34 mouse cellular contexts compared by ENCODE assay signal in the genomic region with DNA sequence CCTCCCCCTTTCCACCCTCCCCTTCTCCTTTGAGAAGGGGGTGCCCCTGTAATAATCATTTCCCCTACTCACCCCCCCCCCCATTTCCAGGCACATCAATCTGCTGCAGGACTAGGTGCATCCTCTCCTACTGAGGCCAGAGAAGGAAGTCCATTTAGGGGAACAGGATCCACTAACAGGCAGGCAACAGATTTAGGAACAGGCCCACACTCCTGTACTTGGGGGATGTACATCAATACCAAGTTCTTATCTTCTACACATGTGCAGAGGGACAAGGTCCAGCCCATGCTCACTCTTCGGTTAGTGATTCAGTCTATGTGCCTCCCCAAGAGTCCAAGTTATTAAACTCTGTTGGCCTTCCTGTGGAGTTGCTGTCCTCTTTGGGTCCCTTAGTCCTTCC. TPM values are rescaled to one million over a fixed set of nuclear protein-coding genes. Genes with fewer than 3 reads are reported as not detected.
DNase-seq lines count a peak whose midpoint lies in the region; ATAC-seq lines count a peak whose summit lies in the region.
"Had no signal": no experiment of that assay in that cellular context is flagged by ENCODE, and none has a peak within 500 bp of the region (broad histone marks: within the 10 kb centered on the region; RNA-seq: fewer than 3 reads in every experiment).

No protein-coding gene starts in this region.

- peak; percentile 52 for ATAC-seq in common myeloid progenitor, adult 5-6 weeks (replicated peaks; ENCODE audit: low read depth, poor library complexity, severe bottlenecking)
- no peak for ATAC-seq in midbrain, embryonic 13.5 days
- ATAC-seq: forebrain, embryonic 16.5 days; hindbrain, postnatal 0 days; inflammation-experienced regulatory T-cells, adult 6 months; Patski had no signal

- peak; percentile 83 for DNase-seq in heart, adult 11 months
- DNase-seq in heart, adult 8-10 months (ENCODE audit: low spot score) = no peak
- DNase-seq in splenic B cell, adult 2 months (ENCODE audit: low read depth, low spot score) = peak; percentile 18
- no peak for DNase-seq in adrenal gland, postnatal 4 days (ENCODE audit: low spot score in 2 of 2)
- DNase-seq in left cerebral cortex, postnatal 4 days = no peak
- DNase-seq: adrenal gland, postnatal 10 days; adrenal gland, postnatal 36 days; cerebellum, adult 11-12 months; cerebellum, adult 9-10 months; cerebellum, postnatal 14 days; gastrocnemius, postnatal 10 days; gastrocnemius, postnatal 36 days; heart, adult 18-20 months; heart, postnatal 14 days; heart, postnatal 4 days had no signal

- no peaks in the 10 kb centered on the region for H3K9me3 ChIP-seq in midbrain, embryonic 13.5 days
- H3K9me3 ChIP-seq: embryonic facial prominence, embryonic 12.5 days; embryonic facial prominence, embryonic 15.5 days; forebrain, embryonic 12.5 days; G1E; heart, embryonic 10.5 days; heart, embryonic 13.5 days had no signal

- intact Hi-C loops in left cerebral cortex, postnatal 4 days (cut with DNase I) = no loop called here

- no peak overlapping the region for H3K4me3 ChIP-seq in macrophage (ENCODE audit: inconsistent target)
- no peak overlapping the region for H3K4me3 ChIP-seq in midbrain, embryonic 13.5 days (replicated peaks)
- H3K4me3 ChIP-seq: embryonic facial prominence, embryonic 12.5 days; embryonic facial prominence, embryonic 15.5 days; forebrain, embryonic 12.5 days; heart, embryonic 10.5 days; heart, embryonic 13.5 days had no signal

- H3K27ac ChIP-seq in macrophage = 0 out of 2 replicates have a peak overlapping the region, but pooled peaks have one; percentile 4
- H3K27ac ChIP-seq in midbrain, embryonic 13.5 days = no peak overlapping the region
- H3K27ac ChIP-seq: embryonic facial prominence, embryonic 12.5 days; embryonic facial prominence, embryonic 15.5 days; forebrain, embryonic 12.5 days; heart, embryonic 10.5 days; heart, embryonic 13.5 days; hindbrain, embryonic 14.5 days; hindbrain, postnatal 0 days had no signal

- no peak overlapping the region for H3K4me2 ChIP-seq in midbrain, embryonic 13.5 days (replicated peaks)
- H3K4me2 ChIP-seq: embryonic facial prominence, embryonic 12.5 days; embryonic facial prominence, embryonic 15.5 days; forebrain, embryonic 12.5 days; heart, embryonic 13.5 days; hindbrain, embryonic 14.5 days had no signal

- no peaks in the 10 kb centered on the region for H3K79me2 ChIP-seq in macrophage (ENCODE audit: inconsistent target)

- no peaks in the 10 kb centered on the region for H3K4me1 ChIP-seq in midbrain, embryonic 13.5 days (replicated peaks)
- H3K4me1 ChIP-seq: embryonic facial prominence, embryonic 12.5 days; embryonic facial prominence, embryonic 15.5 days; forebrain, embryonic 12.5 days; heart, embryonic 10.5 days; heart, embryonic 13.5 days had no signal

- 75% methylated on average over 1 of the region's 1 CpGs for WGBS in macrophage (ENCODE audit: missing documents)
- 100% methylated on average over 1 of the region's 1 CpGs for WGBS in midbrain, embryonic 13.5 days

- no peak overlapping the region for H3K9ac ChIP-seq in midbrain, embryonic 13.5 days (replicated peaks)
- H3K9ac ChIP-seq: embryonic facial prominence, embryonic 12.5 days; embryonic facial prominence, embryonic 15.5 days; forebrain, embryonic 12.5 days; heart, embryonic 13.5 days; hindbrain, embryonic 14.5 days had no signal

- H3K27me3 ChIP-seq in splenic B cell, adult 2 months (ENCODE audit: control insufficient read depth, insufficient read depth, low read length, poor library complexity, severe bottlenecking) = no peaks in the 10 kb centered on the region
- no peaks in the 10 kb centered on the region for H3K27me3 ChIP-seq in midbrain, embryonic 13.5 days
- H3K27me3 ChIP-seq: embryonic facial prominence, embryonic 12.5 days; embryonic facial prominence, embryonic 15.5 days; forebrain, embryonic 12.5 days; heart, embryonic 13.5 days had no signal

- no peaks in the 10 kb centered on the region for H3K36me3 ChIP-seq in macrophage (ENCODE audit: inconsistent target)
- no peaks in the 10 kb centered on the region for H3K36me3 ChIP-seq in splenic B cell, adult 2 months (ENCODE audit: control insufficient read depth, insufficient read depth, low read length, poor library complexity, severe bottlenecking)
- no peaks in the 10 kb centered on the region for H3K36me3 ChIP-seq in midbrain, embryonic 13.5 days
- H3K36me3 ChIP-seq: embryonic facial prominence, embryonic 12.5 days; embryonic facial prominence, embryonic 15.5 days; forebrain, embryonic 12.5 days; G1E; heart, embryonic 10.5 days; heart, embryonic 13.5 days had no signal

RNA-seq across cellular contexts. Expression of a gene that starts 5.0 kb away (rescaled TPM):
- not detected for total RNA-seq in heart, adult 8-10 months (2022)
- not detected in 2 replicates for total RNA-seq in common myeloid progenitor, adult 5-6 weeks (2017)
- total RNA-seq in macrophage (2018; cell fraction: chromatin; rRNA removed) = not detected
- not detected for total RNA-seq in macrophage (2018; cell fraction: cytosol; rRNA removed)
- total RNA-seq in macrophage (2018; cell fraction: nucleus; rRNA removed) = not detected
- polyA plus RNA-seq in macrophage (2018) = not detected in 3 replicates
- not detected for total RNA-seq in adrenal gland, postnatal 4 days (2021)
- total RNA-seq in left cerebral cortex, postnatal 4 days (2021) = not detected
- not detected in 2 replicates for polyA plus RNA-seq in midbrain, embryonic 13.5 days (2015; fragmentation: Nextera tagmentation; extraction: Ambion mirVana)
- total RNA-seq: adrenal gland, adult 18-20 months; adrenal gland, postnatal 10 days; adrenal gland, postnatal 36 days; G1E; gastrocnemius, adult 18-20 months; gastrocnemius, postnatal 10 days; gastrocnemius, postnatal 36 days; heart, adult 18-20 months; heart, postnatal 14 days; heart, postnatal 4 days; hindbrain, postnatal 0 days had no signal
- polyA plus RNA-seq: brain, embryonic 14.5 days; embryonic facial prominence, embryonic 12.5 days; embryonic facial prominence, embryonic 15.5 days; forebrain, embryonic 12.5 days; forebrain, embryonic 16.5 days; G1E; heart, embryonic 10.5 days; heart, embryonic 13.5 days; heart, embryonic 16.5 days; hindbrain, embryonic 11.5 days; hindbrain, embryonic 14.5 days; hindbrain, postnatal 0 days; inflammation-experienced regulatory T-cells, adult 6 months; Patski had no signal

RNA-seq across cellular contexts. Expression of a gene that starts 10.5 kb away (rescaled TPM):
- 1 to 10 TPM in 2 of 4 experiments, under 1 TPM in 1, not detected in 1; 0.29 to 1.4 (median 1.3) TPM for total RNA-seq in heart, adult 8-10 months (2022)
- total RNA-seq in common myeloid progenitor, adult 5-6 weeks (2017) = not detected in 2 replicates
- total RNA-seq in macrophage (2018; cell fraction: chromatin; rRNA removed) = not detected
- not detected for total RNA-seq in macrophage (2018; cell fraction: cytosol; rRNA removed)
- total RNA-seq in macrophage (2018; cell fraction: nucleus; rRNA removed) = not detected
- polyA plus RNA-seq in macrophage (2018) = not detected in 3 replicates
- 100 to 1,000 TPM in 1 of 2 experiments, not detected in 1; 401 TPM for total RNA-seq in adrenal gland, postnatal 4 days (2021)
- under 1 TPM in 1 of 2 experiments, not detected in 1; 0.48 TPM for total RNA-seq in left cerebral cortex, postnatal 4 days (2021)
- not detected in 2 replicates for polyA plus RNA-seq in midbrain, embryonic 13.5 days (2015; fragmentation: Nextera tagmentation; extraction: Ambion mirVana)
- total RNA-seq: adrenal gland, adult 18-20 months; adrenal gland, postnatal 10 days; adrenal gland, postnatal 36 days; gastrocnemius, postnatal 10 days; gastrocnemius, postnatal 36 days; heart, postnatal 14 days had no signal
- polyA plus RNA-seq: embryonic facial prominence, embryonic 12.5 days; forebrain, embryonic 12.5 days; forebrain, embryonic 16.5 days; G1E; heart, embryonic 10.5 days; hindbrain, embryonic 11.5 days; inflammation-experienced regulatory T-cells, adult 6 months; Patski had no signal

RNA-seq across cellular contexts. Expression of a gene that starts 33.4 kb away (rescaled TPM):
- total RNA-seq in heart, adult 8-10 months (2022) = under 1 TPM; 0.16 to 0.63 (median 0.33) TPM
- total RNA-seq in common myeloid progenitor, adult 5-6 weeks (2017) = 49.7 and 62.1 TPM in 2 replicates
- total RNA-seq in macrophage (2018; cell fraction: chromatin; rRNA removed) = 1 to 10 TPM in 9 of 26 experiments, under 1 TPM in 8, not detected in 9; 0.25 to 4.6 (median 1.0) TPM
- 10 to 100 TPM in 18 of 26 experiments, 1 to 10 TPM in 8; 5.1 to 18.7 (median 13.1) TPM for total RNA-seq in macrophage (2018; cell fraction: cytosol; rRNA removed)
- total RNA-seq in macrophage (2018; cell fraction: nucleus; rRNA removed) = 10 to 100 TPM in 7 of 26 experiments, 1 to 10 TPM in 18, under 1 TPM in 1; 0.89 to 20.6 (median 6.0) TPM
- 3.8 to 24.3 TPM (median 17.6 TPM) in 3 replicates for polyA plus RNA-seq in macrophage (2018)
- 1 to 10 TPM in 1 of 2 experiments, under 1 TPM in 1; 0.84 to 1.6 TPM for total RNA-seq in adrenal gland, postnatal 4 days (2021)
- total RNA-seq in left cerebral cortex, postnatal 4 days (2021) = under 1 TPM in 1 of 2 experiments, not detected in 1; 0.32 TPM
- 0.30 and 0.41 TPM in 2 replicates for polyA plus RNA-seq in midbrain, embryonic 13.5 days (2015; fragmentation: Nextera tagmentation; extraction: Ambion mirVana)
- polyA plus RNA-seq: hindbrain, embryonic 11.5 days; Patski had no signal

RNA-seq across cellular contexts. Expression of a gene that starts 41.9 kb away (rescaled TPM):
- not detected for total RNA-seq in heart, adult 8-10 months (2022)
- not detected in 2 replicates for total RNA-seq in common myeloid progenitor, adult 5-6 weeks (2017)
- not detected for total RNA-seq in macrophage (2018; cell fraction: chromatin; rRNA removed)
- not detected for total RNA-seq in macrophage (2018; cell fraction: cytosol; rRNA removed)
- total RNA-seq in macrophage (2018; cell fraction: nucleus; rRNA removed) = not detected
- not detected in 3 replicates for polyA plus RNA-seq in macrophage (2018)
- not detected for total RNA-seq in adrenal gland, postnatal 4 days (2021)
- total RNA-seq in left cerebral cortex, postnatal 4 days (2021) = not detected
- polyA plus RNA-seq in midbrain, embryonic 13.5 days (2015; fragmentation: Nextera tagmentation; extraction: Ambion mirVana) = not detected in 2 replicates
- total RNA-seq: adrenal gland, adult 18-20 months; adrenal gland, postnatal 10 days; adrenal gland, postnatal 36 days; G1E; gastrocnemius, adult 18-20 months; gastrocnemius, postnatal 36 days; heart, adult 18-20 months; heart, postnatal 14 days; heart, postnatal 4 days; hindbrain, postnatal 0 days had no signal
- polyA plus RNA-seq: brain, embryonic 14.5 days; embryonic facial prominence, embryonic 12.5 days; forebrain, embryonic 12.5 days; forebrain, embryonic 16.5 days; G1E; heart, embryonic 10.5 days; heart, embryonic 13.5 days; heart, embryonic 16.5 days; hindbrain, embryonic 11.5 days; hindbrain, embryonic 14.5 days; hindbrain, postnatal 0 days; inflammation-experienced regulatory T-cells, adult 6 months; Patski had no signal

RNA-seq across cellular contexts. Expression of a gene that starts 42.8 kb away (rescaled TPM):
- not detected for total RNA-seq in heart, adult 8-10 months (2022)
- not detected in 2 replicates for total RNA-seq in common myeloid progenitor, adult 5-6 weeks (2017)
- not detected for total RNA-seq in macrophage (2018; cell fraction: chromatin; rRNA removed)
- under 1 TPM in 1 of 26 experiments, not detected in 25; 0.11 TPM for total RNA-seq in macrophage (2018; cell fraction: cytosol; rRNA removed)
- total RNA-seq in macrophage (2018; cell fraction: nucleus; rRNA removed) = not detected
- not detected in 3 replicates for polyA plus RNA-seq in macrophage (2018)
- total RNA-seq in adrenal gland, postnatal 4 days (2021) = under 1 TPM in 1 of 2 experiments, not detected in 1; 0.28 TPM
- total RNA-seq in left cerebral cortex, postnatal 4 days (2021) = not detected
- not detected in 2 replicates for polyA plus RNA-seq in midbrain, embryonic 13.5 days (2015; fragmentation: Nextera tagmentation; extraction: Ambion mirVana)
- total RNA-seq: adrenal gland, adult 18-20 months; adrenal gland, postnatal 10 days; adrenal gland, postnatal 36 days; gastrocnemius, adult 18-20 months; gastrocnemius, postnatal 10 days; gastrocnemius, postnatal 36 days; heart, adult 18-20 months; heart, postnatal 14 days; heart, postnatal 4 days; hindbrain, postnatal 0 days had no signal
- polyA plus RNA-seq: brain, embryonic 14.5 days; embryonic facial prominence, embryonic 12.5 days; embryonic facial prominence, embryonic 15.5 days; forebrain, embryonic 12.5 days; forebrain, embryonic 16.5 days; G1E; heart, embryonic 13.5 days; heart, embryonic 16.5 days; hindbrain, embryonic 14.5 days; hindbrain, postnatal 0 days; inflammation-experienced regulatory T-cells, adult 6 months; Patski had no signal

Comparison
In these comparisons a context has a peak if more than half of its experiments do, and no peak if none do; other contexts are left out.
1. DNase-seq: peak in heart, adult 11 months (single experiment) and splenic B cell, adult 2 months (single experiment); none in heart, adult 8-10 months (single experiment), adrenal gland, postnatal 4 days (0 of 2) and left cerebral cortex, postnatal 4 days (single experiment).
2. RNA of a gene that starts 33.4 kb away (total RNA-seq): 49.7 to 62.1 TPM in common myeloid progenitor, adult 5-6 weeks; 0.84 to 1.6 TPM in adrenal gland, postnatal 4 days, 0.32 TPM in left cerebral cortex, postnatal 4 days and 0.16 to 0.63 TPM in heart, adult 8-10 months; every median in the first group is over 10 times any median in the second.